Comparison of ENCODE assay signal across 8 mouse cellular contexts in genomic region chr10:80618181-80618580, GRCm38 (mm10). TPM values are rescaled to one million over a fixed set of nuclear protein-coding genes. Genes with fewer than 3 reads are reported as not detected.
DNase-seq lines count a peak whose midpoint lies in the region; ATAC-seq and TF ChIP-seq lines count a peak whose summit lies in the region.

No protein-coding gene starts in this region.

- 9% methylated on average over 9 of the region's 9 CpGs for WGBS in spleen, adult 2 months
- 43% methylated on average over 9 of the region's 9 CpGs for WGBS in lung, postnatal 0 days
- WGBS in stomach, postnatal 0 days, result 58% methylated on average over 9 of the region's 9 CpGs

- H3K9me3 ChIP-seq in lung, postnatal 0 days (ENCODE audit: low read length), result no peaks in the 10 kb centered on the region
- H3K9me3 ChIP-seq in stomach, postnatal 0 days (ENCODE audit: control insufficient read depth, low read length), result no peaks in the 10 kb centered on the region

- DNase-seq in adrenal gland, postnatal 10 days, result peak; percentile 43
- no peak for DNase-seq in adrenal gland, adult 18-20 months (ENCODE audit: low spot score in 2 of 2)
- peak; percentile 66 for DNase-seq in spleen, adult 2 months (ENCODE audit: low read depth in 1 of 2, low spot score in 2 of 2)
- DNase-seq in spleen, postnatal 4 days (ENCODE audit: low spot score in 2 of 2), result no peak
- peak; percentile 62 for DNase-seq in lung, postnatal 0 days (ENCODE audit: low spot score)
- no peak for DNase-seq in frontal cortex, postnatal 25 days (ENCODE audit: low spot score in 2 of 2)
- DNase-seq in right cerebral cortex, postnatal 14 days, result no peak
- DNase-seq in stomach, postnatal 0 days (ENCODE audit: low spot score), result no peak

- no peak for TF ChIP-seq CTCF in spleen, adult 2 months (IDR thresholded peaks at IDR 0.05; ENCODE audit: extremely low read depth, insufficient read depth, insufficient read length, insufficient replicate concordance)
- no peak for TF ChIP-seq CTCF in lung, postnatal 0 days (IDR thresholded peaks at IDR 0.05)
- TF ChIP-seq CTCF in stomach, postnatal 0 days (IDR thresholded peaks at IDR 0.05; ENCODE audit: low read depth), result no peak

- ATAC-seq in lung, postnatal 0 days, result no peak
- ATAC-seq in stomach, postnatal 0 days (ENCODE audit: low FRiP score, low TSS enrichment), result no peak

- TF ChIP-seq EP300 in lung, postnatal 0 days (IDR thresholded peaks at IDR 0.05), result 0 out of 2 replicates have a peak, but pooled peaks have one; percentile 20
- no peak for TF ChIP-seq EP300 in stomach, postnatal 0 days (optimal IDR thresholded peaks at IDR 0.05)

- peaks cover 11% of the 10 kb centered on the region; the same call in 1 of the 2 replicates for H3K36me3 ChIP-seq in spleen, adult 2 months (ENCODE audit: control insufficient read depth, insufficient read depth, low read length)
- peaks cover 7% of the 10 kb centered on the region; the same call in 1 of the 2 replicates for H3K36me3 ChIP-seq in lung, postnatal 0 days (ENCODE audit: insufficient read depth, low read length)
- H3K36me3 ChIP-seq in stomach, postnatal 0 days (ENCODE audit: control insufficient read depth, insufficient read depth, low read length), result peaks cover 6% of the 10 kb centered on the region; the same call in 1 of the 2 replicates

- H3K27ac ChIP-seq in spleen, adult 2 months (ENCODE audit: insufficient read depth, low read length), result peak overlapping the region; percentile 52
- H3K27ac ChIP-seq in lung, postnatal 0 days (ENCODE audit: low read length), result peak overlapping the region; percentile 6
- no peak overlapping the region for H3K27ac ChIP-seq in stomach, postnatal 0 days (replicated peaks)

- H3K9ac ChIP-seq in lung, postnatal 0 days (replicated peaks; ENCODE audit: low read depth), result no peak overlapping the region
- no peak overlapping the region for H3K9ac ChIP-seq in stomach, postnatal 0 days (ENCODE audit: low read length)

- H3K27me3 ChIP-seq in spleen, adult 2 months (ENCODE audit: control insufficient read depth, insufficient read depth, low read length), result no peaks in the 10 kb centered on the region
- no peaks in the 10 kb centered on the region for H3K27me3 ChIP-seq in lung, postnatal 0 days (replicated peaks; ENCODE audit: insufficient read depth, low read length)
- H3K27me3 ChIP-seq in stomach, postnatal 0 days (ENCODE audit: control insufficient read depth, insufficient read depth, low read length), result no peaks in the 10 kb centered on the region

- no peak for TF ChIP-seq POLR2A in spleen, adult 2 months (IDR thresholded peaks at IDR 0.05; ENCODE audit: low read depth, low read length)

- H3K4me3 ChIP-seq in spleen, adult 2 months (ENCODE audit: extremely low read depth, insufficient read depth, insufficient read length), result no peak overlapping the region
- no peak overlapping the region for H3K4me3 ChIP-seq in lung, postnatal 0 days (ENCODE audit: low read depth, low read length)
- H3K4me3 ChIP-seq in stomach, postnatal 0 days (ENCODE audit: low read depth, low read length), result no peak overlapping the region

- no peak overlapping the region for H3K4me2 ChIP-seq in lung, postnatal 0 days (replicated peaks; ENCODE audit: low read depth, low read length)
- H3K4me2 ChIP-seq in stomach, postnatal 0 days (replicated peaks; ENCODE audit: low read depth), result no peak overlapping the region

- H3K4me1 ChIP-seq in spleen, adult 2 months (ENCODE audit: control insufficient read depth, insufficient read depth, insufficient read length), result peaks cover 11% of the 10 kb centered on the region; the same call in 1 of the 2 replicates
- H3K4me1 ChIP-seq in lung, postnatal 0 days (ENCODE audit: insufficient read depth, low read depth, low read length), result no peaks in the 10 kb centered on the region
- peaks cover 4% of the 10 kb centered on the region; the same call in 1 of the 2 replicates for H3K4me1 ChIP-seq in stomach, postnatal 0 days (replicated peaks; ENCODE audit: control insufficient read depth, insufficient read depth)

RNA-seq across cellular contexts. Expression of gene Csnk1g2, which starts 4.5 kb away (rescaled TPM):
- 100 to 1,000 TPM; 121 to 131 TPM for total RNA-seq in adrenal gland, postnatal 10 days (2021)
- 100 to 1,000 TPM; 134 to 140 TPM for total RNA-seq in adrenal gland, adult 18-20 months (2021)
- polyA plus RNA-seq in spleen, adult 2 months (2012; rRNA removed), result 206 and 283 TPM in 2 replicates
- polyA plus RNA-seq in lung, postnatal 0 days (2015; fragmentation: Nextera tagmentation; extraction: Ambion mirVana), result 97.7 and 111 TPM in 2 replicates
- 75.4 and 83.9 TPM in 2 replicates for polyA plus RNA-seq in stomach, postnatal 0 days (2015; fragmentation: Nextera tagmentation; extraction: Ambion mirVana)

RNA-seq across cellular contexts. Expression of gene Gm49322, which starts 12.4 kb away (rescaled TPM):
- total RNA-seq in adrenal gland, postnatal 10 days (2021), result 1 to 10 TPM; 1.6 to 2.7 TPM
- 1 to 10 TPM; 2.6 to 3.0 TPM for total RNA-seq in adrenal gland, adult 18-20 months (2021)
- polyA plus RNA-seq in spleen, adult 2 months (2012; rRNA removed), result 2.9 and 3.0 TPM in 2 replicates
- 0.98 and 1.1 TPM in 2 replicates for polyA plus RNA-seq in lung, postnatal 0 days (2015; fragmentation: Nextera tagmentation; extraction: Ambion mirVana)
- polyA plus RNA-seq in stomach, postnatal 0 days (2015; fragmentation: Nextera tagmentation; extraction: Ambion mirVana), result 1.4 and 1.7 TPM in 2 replicates

RNA-seq across cellular contexts. Expression of gene Adat3, which starts 15.5 kb away (rescaled TPM):
- total RNA-seq in adrenal gland, postnatal 10 days (2021), result 1 to 10 TPM; 3.9 to 5.1 TPM
- total RNA-seq in adrenal gland, adult 18-20 months (2021), result 1 to 10 TPM; 1.8 to 2.1 TPM
- 17.0 and 25.7 TPM in 2 replicates for polyA plus RNA-seq in spleen, adult 2 months (2012; rRNA removed)
- polyA plus RNA-seq in lung, postnatal 0 days (2015; fragmentation: Nextera tagmentation; extraction: Ambion mirVana), result 3.5 and 4.8 TPM in 2 replicates
- 4.1 and 4.3 TPM in 2 replicates for polyA plus RNA-seq in stomach, postnatal 0 days (2015; fragmentation: Nextera tagmentation; extraction: Ambion mirVana)

RNA-seq across cellular contexts. Expression of gene Scamp4, which starts 15.5 kb away (rescaled TPM):
- total RNA-seq in adrenal gland, postnatal 10 days (2021), result 10 to 100 TPM; 41.8 to 42.3 TPM
- 10 to 100 TPM; 49.7 to 54.4 TPM for total RNA-seq in adrenal gland, adult 18-20 months (2021)
- polyA plus RNA-seq in spleen, adult 2 months (2012; rRNA removed), result 94.8 and 110 TPM in 2 replicates
- polyA plus RNA-seq in lung, postnatal 0 days (2015; fragmentation: Nextera tagmentation; extraction: Ambion mirVana), result 56.9 and 59.3 TPM in 2 replicates
- polyA plus RNA-seq in stomach, postnatal 0 days (2015; fragmentation: Nextera tagmentation; extraction: Ambion mirVana), result 67.8 and 77.3 TPM in 2 replicates

RNA-seq across cellular contexts. Expression of gene Abhd17a, which starts 28.0 kb away (rescaled TPM):
- total RNA-seq in adrenal gland, postnatal 10 days (2021), result 100 to 1,000 TPM; 108 to 113 TPM
- 100 to 1,000 TPM in 1 of 2 experiments, 10 to 100 TPM in 1; 94.5 to 102 TPM for total RNA-seq in adrenal gland, adult 18-20 months (2021)
- 220 and 302 TPM in 2 replicates for polyA plus RNA-seq in spleen, adult 2 months (2012; rRNA removed)
- polyA plus RNA-seq in lung, postnatal 0 days (2015; fragmentation: Nextera tagmentation; extraction: Ambion mirVana), result 105 and 106 TPM in 2 replicates
- polyA plus RNA-seq in stomach, postnatal 0 days (2015; fragmentation: Nextera tagmentation; extraction: Ambion mirVana), result 92.5 and 103 TPM in 2 replicates

Comparison
In these comparisons a context has a peak if more than half of its experiments do, and no peak if none do; other contexts are left out.
1. DNase-seq: peak in adrenal gland, postnatal 10 days (single experiment), spleen, adult 2 months (2 of 2) and lung, postnatal 0 days (single experiment); none in adrenal gland, adult 18-20 months (0 of 2), spleen, postnatal 4 days (0 of 2), frontal cortex, postnatal 25 days (0 of 2), right cerebral cortex, postnatal 14 days (single experiment) and stomach, postnatal 0 days (single experiment).